Mouse (Mus musculus): ENCODE measurements around the gene Clec16a.

GRCm38 (mm10) chr16:10725156-10725555 is 180.0 kb downstream of the Clec16a start:
- TF ChIP-seq CTCF (IDR thresholded peaks at IDR 0.05; ENCODE audit: control insufficient read depth, insufficient read depth, low read length) = no peak
- TF ChIP-seq POLR2A (IDR thresholded peaks at IDR 0.05; ENCODE audit: borderline replicate concordance, control insufficient read depth, low read depth, low read length) = no peak
